Mouse (Mus musculus) cerebellum, adult 9-11 months (tissue): ENCODE measurements around the gene Lrrfip2.

Source experiments
- DNase-seq: peaks from one replicate; pipeline ENCODE4 v3.0.0; 2022

Lrrfip2 gene

DNA sequence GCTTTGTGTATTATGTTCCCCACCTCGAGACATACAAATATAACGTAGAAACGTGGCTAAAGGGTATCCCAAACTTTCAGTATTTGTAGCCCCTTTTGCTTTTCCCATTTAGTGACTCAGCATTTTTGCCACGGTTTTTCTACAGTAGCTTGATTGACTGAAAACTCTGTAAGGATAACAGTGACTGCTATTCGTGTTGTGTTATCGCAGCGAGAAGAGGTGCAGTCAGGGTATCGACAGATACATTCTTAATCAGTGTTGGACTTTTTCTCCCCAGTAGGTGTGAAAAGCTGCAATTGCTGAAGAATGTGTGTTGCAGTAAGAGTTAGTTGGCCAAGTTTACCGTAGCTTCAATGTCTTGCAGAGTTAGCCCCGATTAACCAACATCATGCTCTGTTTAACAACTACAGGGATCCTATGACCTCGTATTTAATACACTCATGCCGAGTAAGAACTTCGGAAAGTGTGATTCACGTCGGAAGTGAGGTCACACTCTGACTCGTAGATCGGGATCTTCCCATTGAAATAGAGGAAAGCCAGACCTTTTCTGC is 1.6 kb downstream of the Lrrfip2 start:
- DNase-seq, result no peak

GRCm38 (mm10) chr9:111122446-111122845 is 5.1 kb downstream of the Lrrfip2 start:
- DNase-seq, result no peak

- no peak for DNase-seq
These were observed 5.9 kb downstream of the Lrrfip2 start for GRCm38 (mm10) chr9:111123336-111123735.

DNA sequence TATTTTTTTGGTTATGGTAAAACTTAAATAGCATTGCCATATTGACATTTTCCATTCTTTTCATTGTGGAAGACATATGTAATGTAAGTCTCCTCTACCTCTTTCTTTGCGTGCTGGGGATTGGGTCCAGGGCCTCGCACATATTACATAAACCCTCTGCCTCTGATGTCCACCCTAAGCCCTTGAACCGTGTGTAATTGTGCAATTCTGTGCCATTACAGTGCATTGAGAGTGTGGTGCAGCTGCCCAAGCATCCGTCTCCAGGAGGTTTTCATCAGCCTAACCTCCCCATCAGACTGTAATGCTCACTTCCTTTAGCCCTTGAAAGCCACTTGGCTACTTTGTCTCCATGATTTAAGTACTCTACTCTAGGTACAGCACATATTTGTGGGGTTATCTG is 7.0 kb downstream of the Lrrfip2 start:
- DNase-seq, result no peak

DNA sequence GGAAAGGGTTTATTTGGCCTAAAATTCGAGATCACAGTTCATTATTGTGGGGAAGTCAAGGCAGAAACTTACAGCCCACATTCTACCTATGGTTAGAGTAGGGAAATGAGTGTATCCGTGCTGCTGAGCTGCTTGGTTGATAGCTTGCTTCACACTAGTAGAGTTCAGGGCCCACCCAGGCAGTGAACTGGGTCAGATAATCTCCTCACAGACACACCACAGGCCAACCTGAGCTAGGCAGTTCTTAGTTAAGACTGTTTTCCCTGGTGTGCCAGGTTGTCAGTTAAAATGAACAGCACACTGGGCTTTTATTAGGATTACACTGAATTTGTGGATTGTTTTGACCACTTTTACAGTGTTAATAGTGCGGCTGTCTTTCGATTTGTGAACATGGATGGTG is 9.3 kb downstream of the Lrrfip2 start:
- DNase-seq, result no peak

DNA sequence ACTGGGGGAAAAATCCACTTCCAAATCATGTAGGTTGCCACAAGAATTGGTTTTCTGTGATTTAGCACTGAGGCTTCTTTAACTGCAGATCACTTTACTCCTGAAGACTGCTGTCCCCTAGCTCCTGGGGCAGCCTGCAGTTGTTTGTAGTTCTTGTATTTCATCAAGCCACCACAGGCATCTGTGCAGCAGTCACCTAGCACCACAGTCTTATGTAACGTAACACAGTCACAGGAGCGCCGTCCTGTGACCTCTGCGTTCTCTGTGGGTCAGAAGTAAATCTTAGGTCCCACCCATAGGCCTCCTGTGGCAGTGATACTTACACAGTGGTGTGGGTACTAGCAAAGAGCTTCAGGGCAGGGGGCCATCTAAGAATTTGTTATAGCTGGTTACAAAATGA is 10.4 kb downstream of the Lrrfip2 start:
- no peak for DNase-seq

- no peak for DNase-seq
These were observed 12.7 kb downstream of the Lrrfip2 start for GRCm38 (mm10) chr9:111130126-111130525.

DNA sequence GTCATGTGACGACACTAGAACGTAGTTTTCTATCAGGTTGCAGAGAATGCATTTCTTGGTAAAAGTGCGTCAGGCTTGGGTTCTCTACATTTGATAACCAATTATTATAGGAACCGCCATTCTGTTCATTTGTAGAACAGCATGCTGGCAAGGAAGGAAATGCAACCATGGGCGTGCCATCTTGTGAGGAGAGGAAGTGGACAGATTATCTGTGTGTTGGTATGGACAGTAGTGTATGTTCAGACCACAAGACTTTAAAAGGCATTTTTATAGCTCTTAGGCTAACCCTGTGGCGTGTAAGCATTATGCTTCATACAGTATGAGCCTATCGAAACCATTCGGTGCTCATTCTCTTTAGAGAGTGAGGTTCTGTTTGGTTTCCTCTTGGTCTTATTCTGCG is 20.8 kb downstream of the Lrrfip2 start:
- DNase-seq, result no peak

- DNase-seq, result peak; percentile 83
These were observed 25.3 kb downstream of the Lrrfip2 start for GRCm38 (mm10) chr9:111142721-111143120.

DNA sequence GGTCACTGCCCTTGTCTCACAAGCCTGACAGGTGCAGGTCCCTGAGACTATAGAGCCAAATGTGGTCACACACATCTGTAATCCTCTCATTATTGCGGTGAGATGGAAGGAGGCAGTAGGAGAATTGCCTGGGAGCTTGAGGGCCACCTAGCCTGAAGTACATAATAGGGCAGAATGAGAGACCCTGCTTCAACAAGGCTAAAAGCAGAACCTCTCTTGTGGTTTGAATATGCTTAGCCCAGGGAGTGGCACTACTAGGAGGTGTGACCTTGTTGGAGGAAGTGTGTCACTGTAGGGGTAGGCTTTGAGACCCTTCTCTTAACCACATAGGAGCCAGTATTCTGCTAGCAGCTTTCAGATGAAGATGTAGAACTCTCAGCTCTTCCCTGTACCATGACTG is 26.0 kb downstream of the Lrrfip2 start:
- DNase-seq, result no peak

DNA sequence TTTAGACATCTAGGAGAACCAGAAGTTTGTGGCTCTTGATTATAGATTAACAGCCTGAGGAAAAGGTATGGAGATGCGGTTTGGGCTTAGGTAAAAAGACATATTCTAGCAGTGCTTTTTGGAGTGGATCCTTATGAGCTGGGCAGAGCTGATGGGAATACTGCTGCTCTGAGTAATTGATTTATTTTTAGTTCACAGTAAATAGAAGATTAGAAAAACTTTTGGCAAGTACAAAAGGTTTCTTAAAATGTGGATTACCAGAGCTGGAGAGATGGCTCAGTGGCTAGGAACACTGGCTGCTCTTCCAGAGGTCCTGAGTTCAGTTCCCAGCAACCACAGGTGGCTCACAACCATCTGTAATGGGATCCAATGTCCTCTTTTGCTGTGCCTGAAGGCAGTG is 27.3 kb downstream of the Lrrfip2 start:
- DNase-seq, result no peak

- no peak for DNase-seq
These were observed 28.3 kb downstream of the Lrrfip2 start for GRCm38 (mm10) chr9:111145497-111146190.

DNA sequence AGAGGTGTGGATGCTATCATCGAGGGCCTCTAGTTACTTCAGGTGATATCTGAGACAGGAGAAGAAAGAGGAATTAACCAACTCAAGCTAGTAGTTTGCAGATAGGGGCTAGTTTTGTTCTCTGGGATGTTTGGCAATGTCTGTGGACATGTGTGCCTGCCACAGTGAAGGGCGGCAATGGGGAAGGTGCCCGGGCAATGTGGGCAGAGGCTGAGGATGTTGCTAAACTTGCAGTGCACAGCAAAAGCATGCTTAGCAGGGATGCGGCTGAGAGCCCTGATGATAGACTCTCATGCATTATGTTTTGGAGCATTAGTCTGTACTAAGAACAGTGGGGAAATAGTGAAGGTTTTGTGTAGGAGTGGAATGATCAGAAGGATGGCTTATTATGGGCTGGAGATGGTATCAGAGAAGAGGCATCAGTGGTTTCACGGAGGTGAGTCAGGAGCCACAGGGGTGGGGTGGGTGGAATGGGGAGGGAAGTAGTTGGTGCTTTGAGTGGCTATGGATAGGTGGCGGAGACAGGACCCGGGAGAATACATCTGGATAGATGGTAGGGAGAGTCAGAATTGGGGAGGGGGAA is 28.9 kb downstream of the Lrrfip2 start:
- DNase-seq, result no peak

DNA sequence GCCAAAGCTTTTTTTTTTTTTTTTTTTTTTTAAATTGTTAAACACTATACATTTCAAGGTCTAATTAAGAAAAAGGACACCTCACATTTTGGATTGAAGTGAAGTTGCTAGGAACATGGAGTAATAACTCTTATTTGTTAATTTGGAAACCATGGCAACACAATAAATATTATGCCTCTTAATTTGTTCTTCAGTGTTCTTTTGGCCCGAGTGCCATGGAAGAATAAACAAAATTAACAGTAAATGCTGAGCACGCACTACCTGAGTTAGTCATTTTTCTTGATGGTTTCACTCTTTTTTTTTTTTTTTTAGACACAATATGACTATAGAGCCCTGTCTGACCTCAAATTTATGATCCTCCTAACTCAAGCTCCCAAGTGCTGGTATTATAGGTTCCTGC is 30.6 kb downstream of the Lrrfip2 start:
- DNase-seq, result no peak

- DNase-seq, result no peak
These were observed 31.0 kb downstream of the Lrrfip2 start for GRCm38 (mm10) chr9:111148414-111148813.

GRCm38 (mm10) chr9:111149188-111149945 is 32.0 kb downstream of the Lrrfip2 start:
- DNase-seq, result no peak

DNA sequence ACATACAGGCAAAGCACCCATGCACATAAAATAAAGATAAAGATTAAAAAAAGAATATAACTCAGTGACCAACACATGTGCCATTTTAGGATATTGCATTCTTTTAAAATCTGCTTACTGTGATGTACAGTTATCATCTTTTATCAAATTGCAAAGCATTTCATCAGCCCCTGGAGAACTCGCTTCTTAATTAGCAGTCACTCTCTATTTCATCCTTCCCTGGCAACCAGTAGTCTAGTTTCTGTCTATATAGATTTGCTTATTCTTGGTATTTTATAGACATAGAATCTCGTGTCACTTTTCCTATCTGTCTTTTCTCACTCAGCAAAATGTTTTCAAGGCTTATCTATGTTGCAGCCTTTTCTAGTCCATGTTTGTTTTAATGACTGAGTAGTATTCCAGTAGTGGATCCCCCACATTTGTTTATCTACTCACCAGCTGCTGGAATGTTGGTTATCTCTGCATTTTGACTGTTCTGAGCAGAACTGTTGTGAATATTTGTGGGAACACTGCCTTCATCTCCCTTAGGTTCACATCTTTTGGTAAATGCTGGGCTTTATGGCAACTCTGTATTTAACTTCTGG is 35.0 kb downstream of the Lrrfip2 start:
- DNase-seq, result no peak

DNA sequence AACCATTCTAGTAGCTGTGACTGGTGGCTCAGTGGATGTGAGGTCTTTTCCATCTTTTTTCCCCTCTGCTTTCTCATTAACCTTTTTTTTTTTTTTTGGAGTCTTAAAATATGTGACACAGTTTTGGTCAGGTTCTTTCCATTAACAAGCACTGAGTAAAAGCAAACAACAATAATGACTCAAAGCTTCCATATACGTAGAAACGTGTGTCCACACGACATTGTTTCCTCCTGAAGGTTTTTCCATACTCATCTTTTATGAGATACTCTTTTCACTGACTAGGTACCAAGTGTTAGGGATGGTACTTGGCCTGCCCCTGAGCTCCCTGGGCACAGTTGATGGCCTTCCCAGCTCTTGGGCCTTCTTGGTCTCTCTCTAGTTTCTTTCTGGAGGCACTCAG is 35.6 kb downstream of the Lrrfip2 start:
- no peak for DNase-seq

DNA sequence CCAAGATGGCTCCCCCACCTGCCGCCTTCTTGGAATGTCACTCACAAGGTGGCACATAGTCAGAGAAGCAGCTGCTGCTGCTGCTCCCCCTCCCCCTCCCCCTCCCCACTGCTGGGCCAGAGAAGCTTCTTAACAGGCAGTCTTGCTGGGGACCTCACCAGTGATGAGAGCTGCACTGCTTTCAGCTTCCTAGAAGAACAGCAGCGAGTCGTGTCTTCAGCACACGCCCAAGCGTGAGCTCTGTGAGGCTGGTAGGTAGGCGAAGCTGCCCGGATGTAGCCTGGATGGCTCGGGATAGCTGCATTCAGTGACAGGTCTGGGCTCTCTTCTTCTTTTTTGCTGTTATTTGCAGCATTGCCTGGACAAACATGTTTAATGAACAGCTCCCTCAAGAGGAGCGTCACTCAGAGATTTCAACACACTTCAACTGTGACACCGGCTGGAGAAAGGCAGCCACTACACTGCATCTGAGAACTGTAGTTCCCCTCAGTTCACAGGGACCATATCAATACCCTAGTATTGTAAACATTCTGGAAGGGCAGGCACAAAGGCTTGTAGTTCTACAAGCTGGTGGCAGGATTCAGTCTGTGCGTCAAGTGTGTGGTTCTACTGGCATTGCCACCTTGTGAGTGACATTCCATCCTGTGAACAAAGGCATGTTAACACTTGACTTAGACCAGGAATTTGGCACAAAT is 38.5 kb downstream of the Lrrfip2 start:
- no peak for DNase-seq

DNA sequence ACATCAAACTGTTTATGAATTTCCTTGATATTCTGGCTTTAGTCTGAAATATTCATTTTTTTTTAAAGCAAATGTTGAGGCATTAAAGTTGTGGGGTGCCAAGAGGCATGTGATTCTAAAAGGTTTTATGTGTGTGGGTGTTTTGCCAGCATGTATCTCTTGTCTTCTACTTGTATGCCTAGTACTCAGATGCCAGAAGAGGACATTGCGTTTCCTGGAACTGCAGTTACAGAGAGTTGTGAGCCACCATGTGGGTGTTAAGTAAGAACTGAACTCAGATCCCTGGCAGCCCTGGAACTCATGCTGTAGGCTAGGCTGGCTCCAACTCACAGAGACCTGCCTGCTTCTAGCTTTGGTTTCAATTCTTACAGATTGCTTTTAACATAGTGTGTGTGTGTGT is 42.2 kb downstream of the Lrrfip2 start:
- DNase-seq, result no peak

DNA sequence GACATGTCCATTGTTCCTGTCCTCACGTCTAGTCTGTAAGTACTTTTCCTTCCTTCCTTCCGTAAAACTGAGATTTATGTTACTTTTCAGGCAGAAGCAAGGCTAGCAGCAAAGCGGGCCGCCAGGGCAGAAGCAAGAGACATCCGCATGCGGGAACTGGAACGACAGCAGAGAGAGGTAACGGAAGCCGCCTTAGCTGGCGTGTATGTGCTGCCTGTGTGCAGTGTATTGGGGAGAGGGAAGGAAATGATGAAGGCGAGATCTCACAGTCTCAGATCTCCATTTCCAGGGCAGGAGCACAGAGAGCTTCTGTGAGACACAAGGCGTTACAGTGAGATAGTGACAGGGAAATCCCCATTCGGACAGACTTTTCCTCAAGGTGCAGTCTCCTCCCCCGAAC is 43.8 kb downstream of the Lrrfip2 start:
- no peak for DNase-seq

GRCm38 (mm10) chr9:111166612-111167011 is 49.2 kb downstream of the Lrrfip2 start:
- DNase-seq, result no peak

- DNase-seq, result no peak
These were observed 53.0 kb downstream of the Lrrfip2 start for GRCm38 (mm10) chr9:111170430-111170829.
